Mouse (Mus musculus): Measurements from ENCODE around the gene Adap1.

DNA sequence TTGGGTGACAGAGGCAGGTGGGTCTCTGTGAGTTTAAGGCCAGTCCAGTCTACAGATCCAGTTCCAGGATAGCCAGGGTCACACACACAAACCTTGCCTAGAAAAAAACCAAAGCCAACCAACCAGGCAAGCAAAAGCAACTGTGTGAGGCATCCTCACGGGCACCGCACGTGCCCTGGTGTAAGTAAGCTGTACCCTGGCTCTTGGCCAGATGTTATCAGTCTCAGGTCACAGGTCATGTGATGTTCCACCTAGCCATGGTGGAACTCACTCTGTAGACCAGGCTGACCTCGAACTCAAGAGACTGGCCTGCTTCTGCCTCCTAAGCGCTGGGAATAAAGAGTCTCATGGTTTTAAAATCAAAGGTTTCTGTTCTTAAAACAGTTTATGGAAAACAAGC, 33.8 kb upstream of the Adap1 start:
- TF ChIP-seq CTCF (IDR thresholded peaks at IDR 0.05; ENCODE audit: low read depth) (no peak), EP300 (optimal IDR thresholded peaks at IDR 0.05) (no peak)

Measured in stomach, postnatal 0 days (tissue).